Mouse (Mus musculus): ENCODE data around the gene Wdr81.

The Wdr81 gene

DNA sequence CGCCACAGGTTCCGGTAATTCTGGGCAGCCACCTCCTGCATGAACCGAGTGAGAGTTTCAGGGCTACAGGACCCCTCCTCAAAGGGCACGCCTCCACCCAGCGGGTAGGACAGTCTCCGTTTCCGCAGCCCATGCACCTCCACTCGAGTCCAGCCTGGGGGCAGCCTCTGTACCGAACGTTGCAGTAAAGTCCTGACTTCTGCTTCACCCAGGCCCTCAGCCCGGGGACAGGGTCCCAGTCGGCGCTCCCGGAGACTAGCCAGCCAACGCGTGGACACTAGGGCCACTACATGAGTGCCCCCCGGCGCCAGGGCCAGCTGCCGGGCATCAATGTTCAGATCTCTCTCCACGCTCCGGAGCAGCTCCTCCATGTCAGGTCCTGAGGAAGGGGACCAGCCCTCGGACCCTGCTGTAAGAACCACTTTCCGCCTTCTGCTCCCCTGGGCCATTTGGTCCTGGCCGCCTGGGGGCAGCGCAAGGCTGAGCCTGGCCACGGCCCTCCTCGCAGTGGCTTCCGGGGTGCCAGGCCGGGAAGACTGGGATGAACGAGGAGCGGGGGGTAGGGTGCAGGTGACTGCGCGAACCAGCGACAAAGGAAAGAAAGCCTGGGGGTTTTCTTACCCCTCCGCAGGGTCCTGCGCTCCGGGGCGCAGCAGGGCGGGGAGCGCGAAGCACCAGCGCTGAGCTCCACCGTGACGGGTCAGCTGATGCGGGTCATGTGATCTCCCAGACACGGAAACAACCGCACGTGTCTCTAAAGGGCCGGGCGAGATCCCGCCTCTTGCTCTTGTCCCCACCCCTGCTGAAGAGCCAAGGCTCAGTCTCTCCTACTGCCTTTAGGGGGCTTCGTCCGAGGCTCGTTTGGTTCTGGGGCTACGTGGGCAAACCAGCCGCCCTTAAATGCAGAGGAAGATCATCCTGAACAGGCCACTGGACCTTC, at the start of gene Wdr81:
Gene Wdr81, minus strand, starts transcription at position 727 of the 940 bp plus-strand sequence.
- DNase-seq (ENCODE audit: low spot score in 2 of 2) = peak; percentile 91 to 92

DNA sequence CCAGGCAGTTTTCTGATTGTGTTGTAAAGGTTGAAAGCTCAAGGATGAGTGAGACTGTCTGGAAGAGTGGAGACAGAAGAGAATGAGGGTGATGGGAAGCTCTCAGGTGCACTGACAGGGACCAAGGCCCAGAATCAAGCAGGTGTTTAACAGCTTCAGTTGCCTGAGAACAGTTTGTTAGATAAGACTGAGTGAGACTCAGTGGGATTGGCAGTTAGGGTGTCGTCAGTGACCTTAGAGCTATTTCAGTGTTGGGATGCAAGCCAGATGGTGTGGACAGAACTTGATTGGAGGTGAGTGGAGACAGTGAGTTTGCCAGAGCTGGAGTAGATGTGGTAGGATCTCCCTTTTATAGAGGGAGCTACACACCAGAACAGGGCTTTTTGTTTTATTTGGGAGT, 43.6 kb upstream of the Wdr81 start:
- no peak for DNase-seq (ENCODE audit: low spot score in 2 of 2)

DNA sequence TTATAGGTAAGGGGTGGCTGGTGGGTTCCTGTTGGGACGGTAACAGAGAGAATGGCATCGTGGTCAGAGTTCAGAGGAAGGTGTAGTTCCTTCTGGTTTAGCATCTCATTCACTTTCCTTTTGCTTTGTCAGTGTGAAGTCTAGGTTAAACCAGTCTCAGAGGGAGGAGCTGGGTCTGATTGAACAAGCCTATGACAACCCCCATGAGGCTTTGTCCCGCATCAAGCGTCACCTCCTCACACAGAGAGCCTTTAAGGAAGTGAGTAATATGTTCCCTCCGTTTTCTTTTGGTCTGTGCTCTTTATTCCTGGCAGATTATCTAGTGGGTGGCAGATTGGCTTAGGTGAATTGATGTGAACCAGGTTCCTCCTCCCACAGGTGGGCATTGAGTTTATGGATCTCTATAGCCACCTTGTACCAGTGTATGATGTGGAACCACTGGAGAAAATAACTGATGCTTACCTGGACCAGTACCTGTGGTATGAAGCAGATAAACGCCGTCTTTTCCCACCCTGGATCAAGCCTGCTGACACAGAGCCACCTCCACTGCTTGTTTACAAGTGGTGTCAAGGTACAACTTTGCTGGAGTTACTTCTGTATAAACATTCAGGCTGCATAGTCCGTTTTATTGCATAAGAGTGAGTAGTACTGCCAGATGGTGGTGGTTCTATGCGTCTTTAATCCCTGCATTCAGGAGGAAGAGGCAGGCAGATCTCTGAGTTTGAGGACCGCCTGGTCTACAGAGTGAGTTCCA, 40.0 kb upstream of the Wdr81 start:
- no peak for DNase-seq (ENCODE audit: low spot score in 2 of 2)

DNA sequence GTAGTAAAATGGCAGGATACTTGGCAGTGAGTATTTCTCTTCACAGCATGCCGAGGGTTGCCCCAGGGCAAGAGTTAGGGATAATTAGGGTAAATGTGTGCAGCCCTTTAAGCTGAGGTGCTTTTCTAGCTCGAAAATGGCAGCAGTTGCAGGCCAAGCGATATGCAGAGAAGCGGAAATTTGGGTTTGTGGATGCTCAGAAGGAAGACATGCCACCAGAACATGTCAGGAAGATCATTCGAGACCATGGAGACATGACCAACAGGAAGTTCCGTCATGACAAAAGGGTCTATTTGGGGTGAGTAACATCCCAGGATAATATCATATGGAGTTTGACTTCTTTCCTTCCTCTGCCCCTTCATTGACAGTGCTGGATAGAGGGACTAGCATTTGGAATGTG, 33.0 kb upstream of the Wdr81 start:
- DNase-seq (ENCODE audit: low spot score in 2 of 2) = no peak

DNA sequence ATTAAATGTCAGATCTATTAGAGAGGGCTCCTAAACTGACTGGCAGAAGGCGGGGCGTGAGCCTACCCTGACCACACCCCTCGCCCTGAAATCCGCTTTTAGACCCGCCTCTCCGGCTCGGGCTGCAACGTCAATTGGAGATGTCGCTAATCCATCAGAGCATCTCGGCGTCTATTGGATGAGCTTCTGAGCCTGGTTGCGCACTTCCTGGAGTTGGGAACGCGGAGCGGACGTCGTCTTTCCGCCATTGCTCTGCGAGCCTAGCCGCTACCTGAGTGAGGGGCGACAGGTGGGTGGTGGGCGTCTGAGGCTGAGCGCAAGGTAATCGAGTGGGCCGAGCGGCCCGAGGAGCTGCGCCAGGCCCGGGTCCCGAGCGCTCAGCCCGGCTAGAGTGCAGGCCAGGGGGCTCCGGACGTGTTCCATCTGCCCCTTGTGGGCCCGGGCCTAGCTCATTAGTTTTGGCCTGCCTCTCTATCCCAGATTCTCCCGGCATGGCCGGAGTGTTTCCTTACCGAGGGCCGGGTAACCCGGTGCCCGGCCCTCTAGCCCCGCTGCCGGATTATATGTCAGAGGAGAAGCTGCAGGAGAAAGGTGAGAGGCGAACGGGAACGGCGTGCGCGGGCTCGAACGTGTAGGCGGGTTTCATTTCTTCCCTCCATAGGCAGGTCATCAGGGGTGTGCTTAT, 32.2 kb upstream of the Wdr81 start, which contains the start of gene Prpf8:
Gene Prpf8, plus strand, starts transcription at position 216 of the 685 bp plus-strand sequence.
- DNase-seq (ENCODE audit: low spot score in 2 of 2) = peak; percentile 97 to 98

DNA sequence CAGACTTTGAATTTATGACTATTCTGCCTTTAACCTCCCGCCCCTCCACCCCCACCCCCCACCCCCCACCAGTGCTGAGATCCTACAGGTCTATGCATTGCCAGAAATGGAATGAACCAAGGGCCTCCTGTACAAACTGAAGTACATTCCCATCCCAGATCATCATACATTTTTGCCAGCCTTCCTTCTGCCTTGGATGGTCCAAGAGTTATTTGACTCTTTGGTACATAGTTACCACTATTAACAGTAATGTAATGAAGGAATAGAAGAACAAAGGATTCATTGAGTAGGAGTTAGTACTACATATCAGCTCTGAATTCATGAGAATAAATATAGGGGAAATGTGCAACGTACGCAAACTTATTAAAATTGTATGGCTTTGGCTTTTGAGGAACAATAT, 31.7 kb upstream of the Wdr81 start:
- no peak for DNase-seq (ENCODE audit: low spot score in 2 of 2)

DNA sequence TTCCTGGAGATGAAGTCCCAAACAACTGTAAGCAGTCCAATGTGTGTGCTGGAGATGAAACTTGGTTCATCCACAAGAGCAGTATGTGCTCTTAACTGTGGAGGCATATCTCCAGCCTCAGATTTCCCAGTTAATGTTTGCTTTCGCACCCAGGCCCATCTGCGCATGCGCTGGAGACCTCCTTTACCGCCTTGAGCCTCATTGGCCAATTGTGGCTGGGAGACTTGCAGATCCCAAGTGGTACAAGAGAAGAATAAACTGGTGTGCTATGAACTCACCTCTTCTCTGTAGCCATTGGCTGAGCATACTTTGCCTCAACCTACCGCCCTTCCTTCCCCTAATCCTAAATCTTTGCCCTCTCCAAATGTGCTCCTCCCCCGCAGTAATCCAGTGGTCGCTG, 18.9 kb upstream of the Wdr81 start:
- no peak for DNase-seq (ENCODE audit: low spot score in 2 of 2)

DNA sequence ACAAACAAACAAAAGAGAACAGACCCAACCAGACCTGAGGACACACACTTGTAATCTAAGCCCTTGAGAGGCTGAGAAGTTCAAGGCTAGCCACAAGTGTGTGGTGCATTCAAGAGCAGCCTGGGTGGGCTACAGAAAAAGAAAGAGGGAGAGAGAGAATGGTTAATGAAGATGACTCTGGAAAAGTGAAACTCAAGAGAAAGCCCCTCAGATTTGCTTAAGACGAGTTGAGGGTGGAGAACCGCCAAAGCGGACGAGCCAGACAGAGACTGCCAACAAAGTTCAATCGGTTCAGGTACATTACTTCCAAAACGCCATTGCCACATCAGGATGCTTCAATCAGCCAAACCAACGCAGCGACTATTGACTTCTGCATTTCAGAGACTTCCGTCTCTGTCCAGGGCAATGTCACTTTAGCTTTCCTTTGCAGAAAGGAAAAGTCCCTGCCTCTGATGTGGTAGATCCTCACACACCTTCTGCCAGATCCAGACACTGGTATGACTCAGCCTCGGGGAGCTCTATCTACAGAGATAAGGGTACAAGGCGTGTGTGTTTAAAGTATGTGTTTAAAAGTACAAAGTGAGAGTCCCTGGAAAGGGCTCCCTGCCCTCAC, 18.1 kb upstream of the Wdr81 start:
- no peak for DNase-seq (ENCODE audit: low spot score in 2 of 2)

DNA sequence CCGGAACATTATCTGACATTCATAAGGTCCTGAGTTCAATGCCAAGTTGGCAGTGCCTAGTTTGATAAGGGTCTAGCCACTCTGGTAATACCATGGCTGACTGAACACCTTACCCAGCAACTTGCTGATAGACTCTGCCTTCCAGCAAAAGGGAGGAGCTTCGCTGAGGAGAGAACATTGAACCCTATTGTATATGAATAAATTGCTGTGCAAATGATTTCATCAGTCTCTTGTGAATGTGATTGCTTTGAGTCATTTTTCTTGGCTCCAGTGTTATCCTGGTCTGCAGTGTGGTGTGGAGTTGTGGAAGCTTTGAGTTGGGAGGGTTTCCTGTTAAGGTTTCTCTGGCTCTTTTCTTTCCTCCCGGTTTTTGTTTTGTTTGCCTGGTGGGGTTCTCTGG, 16.2 kb upstream of the Wdr81 start:
- no peak for DNase-seq (ENCODE audit: low spot score in 2 of 2)

DNA sequence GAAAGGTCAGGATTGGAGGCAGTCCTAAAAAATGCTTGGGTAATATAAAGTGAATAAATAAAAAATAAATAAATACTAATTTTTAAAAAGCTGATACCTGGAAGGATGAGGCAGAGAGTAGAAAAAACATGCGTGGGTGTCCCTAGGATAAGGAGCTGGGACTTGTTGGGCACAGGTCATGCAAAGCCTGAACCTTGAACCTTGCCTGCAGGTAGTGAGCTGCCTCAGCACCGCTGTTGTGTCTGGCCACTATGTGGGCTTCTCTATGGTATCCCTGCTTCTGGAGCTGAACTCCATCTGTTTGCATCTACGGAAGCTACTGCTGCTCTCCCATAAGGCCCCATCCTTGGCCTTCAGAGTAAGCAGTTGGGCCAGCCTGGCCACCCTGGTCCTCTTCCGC, 14.7 kb upstream of the Wdr81 start:
- DNase-seq (ENCODE audit: low spot score in 2 of 2) = no peak

DNA sequence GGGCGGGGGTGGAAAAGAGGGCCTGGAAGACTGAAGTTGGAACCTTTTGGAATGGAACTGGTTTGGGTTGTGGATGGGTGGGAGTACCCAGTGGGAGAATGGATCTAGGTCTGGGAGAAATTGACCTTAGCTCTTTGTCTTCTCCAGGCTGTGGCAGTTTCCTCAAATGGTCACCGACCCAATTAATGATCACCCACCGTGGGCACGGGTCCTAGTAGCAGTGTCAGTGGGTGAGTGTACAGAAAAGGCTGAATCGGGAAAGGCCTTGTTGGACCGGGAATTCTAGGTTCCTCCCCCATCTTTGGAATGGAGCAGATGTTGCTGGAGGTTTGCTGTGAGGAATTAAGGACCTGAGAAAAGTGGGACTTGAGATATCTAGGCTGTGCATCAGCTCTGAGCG, 13.9 kb upstream of the Wdr81 start:
- DNase-seq (ENCODE audit: low spot score in 2 of 2) = no peak

DNA sequence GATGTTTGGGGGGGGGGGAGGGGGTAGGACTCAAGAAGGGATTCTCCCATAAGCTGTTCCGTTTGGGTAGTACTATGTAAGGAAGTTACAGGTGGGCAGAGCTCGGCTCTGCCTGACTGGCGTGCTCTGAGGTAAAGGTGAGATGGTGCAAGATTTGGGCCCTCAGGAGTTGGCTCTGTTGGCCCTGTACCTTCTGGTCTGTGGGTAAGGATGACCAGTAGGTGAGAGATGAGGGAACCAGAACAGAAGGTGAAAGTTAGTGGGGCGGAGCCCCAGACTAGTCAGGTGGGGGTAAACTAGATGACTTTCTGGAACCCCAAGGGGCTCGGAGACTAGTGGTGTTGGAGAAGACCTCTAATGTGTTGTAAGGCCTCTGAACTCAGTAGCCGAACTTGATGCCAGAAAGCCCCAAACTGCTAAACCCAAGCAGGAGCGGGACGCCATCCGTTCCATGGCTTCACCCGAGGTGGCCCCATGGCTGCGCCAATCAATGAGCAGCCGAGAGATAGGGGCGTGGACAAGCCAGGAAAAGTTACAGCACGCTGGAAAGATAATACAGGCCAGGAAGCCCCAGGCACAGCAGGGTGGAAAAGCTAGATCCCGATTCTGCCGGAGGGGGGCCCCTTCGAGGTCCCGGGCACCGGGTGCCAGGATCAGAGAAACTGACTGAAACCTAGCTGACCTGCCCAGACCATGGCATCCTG, 13.1 kb upstream of the Wdr81 start:
- DNase-seq (ENCODE audit: low spot score in 2 of 2) = peak; percentile 46 to 57

DNA sequence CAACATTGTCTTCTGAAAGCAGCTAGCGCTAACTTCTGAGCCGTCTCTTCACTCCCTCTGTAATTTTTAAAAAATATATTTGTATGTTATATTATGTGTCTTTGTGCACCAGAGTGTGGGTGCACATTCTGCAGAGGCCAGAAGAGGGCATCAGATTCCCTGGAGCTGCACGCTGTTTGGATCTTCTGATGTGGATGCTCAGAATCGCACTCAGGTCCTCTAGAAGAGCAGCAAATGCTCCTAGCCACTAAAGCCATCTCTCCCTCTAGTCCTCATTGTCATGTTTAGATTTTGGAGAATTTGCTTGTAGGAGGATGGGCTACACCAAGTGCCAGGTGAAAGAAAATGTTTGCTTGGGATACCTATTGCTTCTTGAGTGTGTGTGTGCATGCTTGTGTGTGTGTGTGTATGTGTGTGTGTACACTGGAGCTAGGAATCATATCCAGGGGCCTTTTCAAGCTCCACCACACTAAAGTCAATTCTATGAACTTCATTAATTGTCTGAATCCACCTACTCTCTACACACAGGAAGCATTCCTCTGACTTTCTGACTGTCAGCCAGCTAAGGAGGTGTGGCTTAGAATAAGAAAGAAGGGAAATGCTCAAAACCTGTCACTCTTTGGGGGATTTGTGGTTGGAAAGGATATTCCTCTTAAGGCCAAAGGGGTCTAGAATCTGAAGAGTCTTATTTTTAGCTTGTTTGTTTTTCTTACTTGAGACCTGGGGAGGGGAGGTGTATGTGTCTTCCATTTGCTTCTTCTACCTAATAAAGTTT, 12.4 kb upstream of the Wdr81 start:
- no peak for DNase-seq (ENCODE audit: low spot score in 2 of 2)

DNA sequence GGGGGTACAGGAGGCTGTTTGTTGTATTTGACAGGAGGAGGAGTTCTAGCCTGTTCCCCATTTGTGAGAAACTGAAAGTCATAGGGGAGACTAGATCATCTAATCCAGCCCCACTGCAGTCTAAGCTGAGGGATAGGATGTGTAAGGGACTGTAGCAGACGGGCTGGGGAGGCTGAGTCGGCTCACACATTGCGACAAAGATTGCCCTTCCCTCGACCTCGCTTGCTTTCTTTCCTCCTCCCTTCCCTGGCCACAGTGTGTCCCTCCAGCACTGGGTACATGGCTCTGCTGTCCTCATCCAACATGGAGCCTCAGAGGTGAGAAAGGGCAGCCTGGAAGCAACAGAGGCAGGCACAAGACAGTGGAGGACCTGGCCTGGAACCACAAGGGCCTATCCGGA, 10.5 kb upstream of the Wdr81 start:
- no peak for DNase-seq (ENCODE audit: low spot score in 2 of 2)

DNA sequence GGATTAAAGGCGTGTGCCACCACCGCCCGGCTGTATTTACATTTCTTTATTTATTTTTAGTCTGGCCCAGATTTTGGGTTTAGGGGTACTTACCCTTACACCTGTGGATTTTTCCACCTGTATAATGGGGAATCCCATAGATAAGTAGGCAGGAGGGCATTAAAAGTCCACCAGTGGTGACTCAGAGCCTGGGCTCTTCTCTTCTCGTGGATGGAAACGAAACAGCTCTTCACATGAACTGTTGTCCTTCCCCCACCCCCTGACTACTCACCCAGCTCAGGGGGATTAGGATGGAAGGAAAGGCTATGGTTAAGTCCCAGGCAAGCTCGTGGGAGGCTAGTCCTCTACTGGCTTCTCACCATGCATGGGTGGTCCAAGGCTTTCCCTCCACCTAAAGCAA, 9.9 kb upstream of the Wdr81 start:
- DNase-seq (ENCODE audit: low spot score in 2 of 2) = no peak

DNA sequence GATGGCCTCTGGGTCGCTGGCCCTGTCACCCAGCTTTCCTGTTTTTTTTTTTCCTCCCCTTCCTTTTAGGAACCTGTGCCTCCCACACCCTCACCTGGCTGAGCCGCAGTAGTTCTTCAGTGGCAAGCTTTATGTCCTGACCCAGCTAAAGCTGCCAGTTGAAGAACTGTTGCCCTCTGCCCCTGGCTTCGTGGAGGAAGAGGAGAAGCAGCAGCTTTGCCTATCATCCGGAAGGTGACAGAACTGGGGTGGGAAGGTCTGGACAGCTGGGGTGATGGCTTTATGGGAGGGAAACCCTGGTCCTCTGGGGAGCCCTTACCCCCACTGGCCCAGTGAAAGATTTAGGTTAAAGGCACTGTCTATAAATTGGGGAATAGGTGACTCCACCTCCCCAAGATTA, 9.1 kb upstream of the Wdr81 start:
- DNase-seq (ENCODE audit: low spot score in 2 of 2) = no peak

DNA sequence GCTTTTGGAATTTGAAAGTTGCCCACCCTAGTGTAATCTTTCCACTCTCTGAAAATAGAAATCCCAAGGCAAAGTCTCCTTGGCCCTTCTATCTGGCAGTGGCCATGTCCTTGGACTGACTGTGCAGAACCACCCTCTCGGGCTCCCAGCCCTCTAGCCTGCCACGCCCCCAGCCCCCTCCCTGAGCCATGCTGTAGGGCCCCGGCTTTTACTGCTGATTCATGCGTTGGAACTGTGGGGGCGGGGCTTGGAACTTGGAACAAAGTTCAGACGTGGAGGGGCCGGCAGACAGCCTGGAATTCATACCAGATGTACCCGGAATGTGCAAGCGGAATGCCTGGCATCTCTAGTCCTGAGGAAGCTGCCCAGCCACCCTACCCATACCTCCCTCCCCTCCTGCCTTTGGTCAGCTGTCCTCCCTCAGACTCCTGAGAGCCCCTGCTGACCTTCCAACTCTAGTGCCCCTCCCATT, 8.4 kb upstream of the Wdr81 start:
- peak; percentile 59 to 74 for DNase-seq (ENCODE audit: low spot score in 2 of 2)

DNA sequence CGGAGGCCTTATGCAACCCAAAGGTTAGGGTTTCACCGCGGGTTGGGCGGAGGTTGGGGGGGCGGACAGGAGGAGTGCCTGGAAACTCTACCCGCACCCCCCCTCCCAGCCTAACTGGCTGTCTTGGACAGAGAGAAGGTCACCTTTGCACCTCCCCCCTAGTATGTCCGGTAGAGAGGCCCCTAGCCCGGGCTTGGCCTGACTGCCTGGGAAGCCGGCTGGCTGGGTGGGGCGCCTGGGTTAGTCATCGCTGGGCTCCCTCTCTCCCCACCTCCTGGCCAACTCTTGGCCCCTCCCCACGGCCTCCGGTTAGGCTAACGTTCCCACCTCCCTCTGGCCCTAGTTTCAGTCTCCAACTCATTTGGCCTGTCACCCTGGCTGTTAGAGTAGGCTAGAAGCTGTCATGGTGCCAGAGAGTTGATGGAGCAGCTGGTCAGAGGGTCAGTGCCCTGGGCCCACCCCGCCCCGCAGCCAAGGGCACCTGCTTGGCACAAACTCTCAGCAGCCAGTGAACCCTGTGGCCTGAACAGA, 7.8 kb upstream of the Wdr81 start:
- peak; percentile 49 to 60 for DNase-seq (ENCODE audit: low spot score in 2 of 2)

DNA sequence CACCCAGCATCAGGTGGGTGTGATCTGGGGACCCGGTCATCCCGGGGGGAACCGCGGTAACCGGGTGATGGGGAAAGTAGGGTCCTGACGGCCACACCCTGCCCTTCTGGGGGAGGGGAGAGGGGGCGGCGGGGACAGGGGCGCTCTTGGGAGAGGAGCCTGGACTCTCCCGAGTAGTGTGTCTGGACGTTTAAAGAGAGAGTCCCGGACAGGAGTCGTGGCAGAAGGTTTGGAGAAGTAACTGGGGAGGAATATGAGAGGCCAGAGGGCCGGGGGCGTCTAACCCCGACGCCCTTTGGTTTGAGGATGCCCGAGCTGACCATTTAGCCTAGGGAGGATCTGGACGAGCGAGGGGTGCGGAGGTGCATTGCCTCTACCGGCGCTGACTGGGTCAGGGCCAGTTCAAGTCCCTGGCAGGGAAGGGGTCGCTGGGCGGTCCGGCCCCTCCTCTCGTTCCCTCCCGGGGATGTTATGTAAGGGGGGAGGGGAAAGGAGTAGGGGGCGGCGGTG, 7.3 kb upstream of the Wdr81 start:
- DNase-seq (ENCODE audit: low spot score in 2 of 2) = no peak

Data from spleen, postnatal 36 days (tissue).